Mouse (Mus musculus): ENCODE results near the gene Cdcp1. TPM values are rescaled to one million over a fixed set of nuclear protein-coding genes. Genes with fewer than 3 reads are reported as not detected.

Cdcp1 gene
- total and polyA plus RNA-seq, 2 experiments = 3.1 to 4.0 TPM

- Histone ChIP-seq H3K27ac (replicated peaks; ENCODE audit: insufficient read depth, low read depth, low read length) (no peak overlapping the region), H3K27me3 (ENCODE audit: control insufficient read depth, insufficient read depth, low read length) (0 out of 2 replicates have a peak, but pooled peaks cover 6% of the 10 kb centered on the region), H3K4me3 (ENCODE audit: insufficient read depth, low read depth, low read length) (no peak overlapping the region), H3K79me2 (ENCODE audit: control insufficient read depth, insufficient read depth, low read length) (no peaks in the 10 kb centered on the region), H3K36me3 (ENCODE audit: control insufficient read depth, insufficient read depth, low read length) (no peaks in the 10 kb centered on the region), H3K9ac (ENCODE audit: low read depth, low read length) (no peak overlapping the region), H3K4me1 (ENCODE audit: control insufficient read depth, insufficient read depth, low read length) (peaks cover 4% of the 10 kb centered on the region)
- no peak for DNase-seq (ENCODE audit: extremely low read depth, low read depth, low spot score)
- TF ChIP-seq CTCF (IDR thresholded peaks at IDR 0.05; ENCODE audit: low read depth, low read length) (no peak), POLR2A (IDR thresholded peaks at IDR 0.05; ENCODE audit: extremely low read depth, insufficient read depth, low read length) (no peak)
Measured at GRCm38 (mm10) chr9:123157699-123158098, 58.1 kb downstream of the Cdcp1 start.

GRCm38 (mm10) chr9:123156910-123157361, 58.9 kb downstream of the Cdcp1 start:
- no peak overlapping the region for H3K27ac ChIP-seq (replicated peaks; ENCODE audit: insufficient read depth, low read depth, low read length)
- no peak for TF ChIP-seq CTCF (IDR thresholded peaks at IDR 0.05; ENCODE audit: low read depth, low read length)
- no peak for TF ChIP-seq POLR2A (IDR thresholded peaks at IDR 0.05; ENCODE audit: extremely low read depth, insufficient read depth, low read length)
- H3K27me3 ChIP-seq (ENCODE audit: control insufficient read depth, insufficient read depth, low read length) = 0 out of 2 replicates have a peak, but pooled peaks cover 6% of the 10 kb centered on the region
- DNase-seq (ENCODE audit: extremely low read depth, low read depth, low spot score) = no peak
- no peaks in the 10 kb centered on the region for H3K36me3 ChIP-seq (ENCODE audit: control insufficient read depth, insufficient read depth, low read length)
- H3K9ac ChIP-seq (ENCODE audit: low read depth, low read length) = no peak overlapping the region
- WGBS = 44% methylated on average over 29 of the region's 30 CpGs
- H3K79me2 ChIP-seq (ENCODE audit: control insufficient read depth, insufficient read depth, low read length) = no peaks in the 10 kb centered on the region
- H3K4me3 ChIP-seq (ENCODE audit: insufficient read depth, low read depth, low read length) = no peak overlapping the region
- no peaks in the 10 kb centered on the region; the same call in 1 of the 2 replicates for H3K4me1 ChIP-seq (ENCODE audit: control insufficient read depth, insufficient read depth, low read length)

- TF ChIP-seq POLR2A (IDR thresholded peaks at IDR 0.05; ENCODE audit: extremely low read depth, insufficient read depth, low read length) (no peak), CTCF (IDR thresholded peaks at IDR 0.05; ENCODE audit: low read depth, low read length) (no peak)
- Histone ChIP-seq H3K4me3 (ENCODE audit: insufficient read depth, low read depth, low read length) (no peak overlapping the region), H3K9ac (ENCODE audit: low read depth, low read length) (no peak overlapping the region), H3K36me3 (ENCODE audit: control insufficient read depth, insufficient read depth, low read length) (no peaks in the 10 kb centered on the region), H3K4me1 (ENCODE audit: control insufficient read depth, insufficient read depth, low read length) (no peaks in the 10 kb centered on the region), H3K27ac (replicated peaks; ENCODE audit: insufficient read depth, low read depth, low read length) (no peak overlapping the region), H3K27me3 (ENCODE audit: control insufficient read depth, insufficient read depth, low read length) (0 out of 2 replicates have a peak, but pooled peaks cover 6% of the 10 kb centered on the region), H3K79me2 (ENCODE audit: control insufficient read depth, insufficient read depth, low read length) (no peaks in the 10 kb centered on the region)
- DNase-seq (ENCODE audit: extremely low read depth, low read depth, low spot score) = peak; percentile 64
- WGBS = 69% methylated on average over 2 of the region's 2 CpGs
Measured at GRCm38 (mm10) chr9:123153121-123153520, 62.7 kb downstream of the Cdcp1 start.

GRCm38 (mm10) chr9:123152026-123152425, 63.8 kb downstream of the Cdcp1 start:
- Histone ChIP-seq H3K36me3 (ENCODE audit: control insufficient read depth, insufficient read depth, low read length) (no peaks in the 10 kb centered on the region), H3K79me2 (ENCODE audit: control insufficient read depth, insufficient read depth, low read length) (no peaks in the 10 kb centered on the region), H3K27ac (replicated peaks; ENCODE audit: insufficient read depth, low read depth, low read length) (no peak overlapping the region), H3K27me3 (ENCODE audit: control insufficient read depth, insufficient read depth, low read length) (0 out of 2 replicates have a peak, but pooled peaks cover 6% of the 10 kb centered on the region), H3K9ac (ENCODE audit: low read depth, low read length) (no peak overlapping the region), H3K4me1 (ENCODE audit: control insufficient read depth, insufficient read depth, low read length) (no peaks in the 10 kb centered on the region), H3K4me3 (ENCODE audit: insufficient read depth, low read depth, low read length) (no peak overlapping the region)
- 71% methylated on average over 3 of the region's 3 CpGs for WGBS
- TF ChIP-seq POLR2A (IDR thresholded peaks at IDR 0.05; ENCODE audit: extremely low read depth, insufficient read depth, low read length) = no peak
- TF ChIP-seq CTCF (IDR thresholded peaks at IDR 0.05; ENCODE audit: low read depth, low read length) = no peak
- no peak for DNase-seq (ENCODE audit: extremely low read depth, low read depth, low spot score)

GRCm38 (mm10) chr9:123151561-123151960, 64.3 kb downstream of the Cdcp1 start:
- no peak for TF ChIP-seq CTCF (IDR thresholded peaks at IDR 0.05; ENCODE audit: low read depth, low read length)
- no peak for TF ChIP-seq POLR2A (IDR thresholded peaks at IDR 0.05; ENCODE audit: extremely low read depth, insufficient read depth, low read length)
- Histone ChIP-seq H3K4me3 (ENCODE audit: insufficient read depth, low read depth, low read length) (no peak overlapping the region), H3K27ac (replicated peaks; ENCODE audit: insufficient read depth, low read depth, low read length) (no peak overlapping the region), H3K9ac (ENCODE audit: low read depth, low read length) (no peak overlapping the region), H3K27me3 (ENCODE audit: control insufficient read depth, insufficient read depth, low read length) (0 out of 2 replicates have a peak, but pooled peaks cover 2% of the 10 kb centered on the region), H3K79me2 (ENCODE audit: control insufficient read depth, insufficient read depth, low read length) (no peaks in the 10 kb centered on the region), H3K36me3 (ENCODE audit: control insufficient read depth, insufficient read depth, low read length) (no peaks in the 10 kb centered on the region), H3K4me1 (ENCODE audit: control insufficient read depth, insufficient read depth, low read length) (no peaks in the 10 kb centered on the region)
- WGBS = 67% methylated on average over 1 of the region's 1 CpGs
- no peak for DNase-seq (ENCODE audit: extremely low read depth, low read depth, low spot score)

GRCm38 (mm10) chr9:123150241-123151020, 65.4 kb downstream of the Cdcp1 start, which contains the start of gene Clec3b:
Gene Clec3b, plus strand, starts transcription at chr9:123150946.
- TF ChIP-seq POLR2A (IDR thresholded peaks at IDR 0.05; ENCODE audit: extremely low read depth, insufficient read depth, low read length) (no peak), CTCF (IDR thresholded peaks at IDR 0.05; ENCODE audit: low read depth, low read length) (no peak)
- H3K36me3 ChIP-seq (ENCODE audit: control insufficient read depth, insufficient read depth, low read length) = no peaks in the 10 kb centered on the region
- H3K4me1 ChIP-seq (ENCODE audit: control insufficient read depth, insufficient read depth, low read length) = no peaks in the 10 kb centered on the region
- H3K79me2 ChIP-seq (ENCODE audit: control insufficient read depth, insufficient read depth, low read length) = no peaks in the 10 kb centered on the region
- no peak within 1 kb of the TSS for H3K27ac ChIP-seq (replicated peaks; ENCODE audit: insufficient read depth, low read depth, low read length)
- H3K9ac ChIP-seq (ENCODE audit: low read depth, low read length) = no peak within 1 kb of the TSS
- no peaks in the 10 kb centered on the region for H3K27me3 ChIP-seq (ENCODE audit: control insufficient read depth, insufficient read depth, low read length)
- WGBS = 77% methylated on average over 5 of the region's 5 CpGs
- no peak within 1 kb of the TSS for H3K4me3 ChIP-seq (ENCODE audit: insufficient read depth, low read depth, low read length)
- DNase-seq (ENCODE audit: extremely low read depth, low read depth, low spot score) = peak; percentile 43

Data from liver, adult 2 months (tissue).